Mouse (Mus musculus) frontal cortex, adult 2 months (tissue): ENCODE data around the gene Cradd. TPM values are rescaled to one million over a fixed set of nuclear protein-coding genes. Genes with fewer than 3 reads are reported as not detected.

Source experiments
- DNase-seq, 2 experiments: peaks; one replicate each; pipeline ENCODE4 v3.0.0; 2022; ENCODE audit warnings: low spot score in 1 of 2; ENCODE audit errors: extremely low spot score in 1 of 2
- polyA plus RNA-seq: library from polyadenylated mRNA; depleted of rRNA; stranded (reverse); fragments of >200 nt; gene quantifications from 2 replicates; pipeline ENCODE4 v1.2.3, GENCODE M21; 2012

Gene Cradd
- polyA plus RNA-seq, 1 experiment = 8.6 TPM

DNA sequence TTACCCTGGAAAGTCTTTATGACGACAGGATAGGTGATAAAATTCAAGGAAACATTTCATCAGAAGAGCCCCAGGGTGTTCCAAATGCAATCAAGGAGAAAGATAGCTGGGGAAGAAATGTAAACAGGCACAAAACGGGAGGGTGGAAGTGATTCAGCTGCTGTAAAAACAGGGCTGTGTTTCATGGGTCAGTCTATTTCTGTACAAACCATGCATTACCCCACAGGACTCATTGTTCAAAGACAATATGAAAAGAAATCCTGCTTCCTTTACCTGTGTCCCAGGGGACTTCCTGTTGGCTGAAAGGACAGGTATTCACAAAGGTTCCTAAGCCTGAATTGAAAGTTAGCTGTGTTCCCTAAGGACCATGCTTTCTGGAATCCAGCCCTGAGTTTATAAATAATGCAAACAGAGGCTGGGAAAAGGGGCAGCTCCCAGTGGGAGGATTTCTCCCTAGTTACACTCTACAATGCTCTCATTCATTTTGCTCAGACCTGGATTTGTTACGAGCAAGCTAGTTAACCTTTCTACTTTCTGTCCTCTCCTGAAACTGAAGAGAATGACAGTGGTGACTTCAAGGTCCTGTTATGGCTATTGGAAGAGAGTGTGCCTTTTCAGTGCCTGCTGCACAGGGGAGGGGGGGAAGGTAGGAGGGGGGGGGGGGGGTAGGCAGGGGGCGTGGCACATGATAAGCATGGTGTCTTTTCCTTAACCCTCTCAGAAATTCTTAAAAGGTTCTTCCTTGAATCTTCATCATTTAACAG is 13.0 kb upstream of the Cradd start:
- DNase-seq = no peak

DNA sequence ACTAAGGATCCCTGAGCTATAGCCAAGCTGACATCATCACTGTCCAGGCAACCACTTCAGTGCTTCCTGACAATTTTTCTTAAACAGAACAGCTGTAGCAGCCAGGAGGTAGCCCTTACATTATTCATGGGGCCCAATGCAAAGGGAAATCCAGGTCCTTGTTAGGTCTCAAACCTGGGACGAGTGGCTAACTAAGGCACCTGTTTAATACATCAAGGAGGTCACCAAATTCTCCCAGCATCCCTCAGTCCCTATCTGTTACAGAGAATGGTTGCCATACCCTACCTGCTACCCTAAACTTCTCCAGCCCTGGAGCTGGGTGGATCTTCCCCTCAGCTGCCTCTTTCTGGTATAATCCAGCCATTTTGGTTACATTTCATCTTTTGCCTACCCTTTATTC is 10.9 kb upstream of the Cradd start:
- no peak for DNase-seq

DNA sequence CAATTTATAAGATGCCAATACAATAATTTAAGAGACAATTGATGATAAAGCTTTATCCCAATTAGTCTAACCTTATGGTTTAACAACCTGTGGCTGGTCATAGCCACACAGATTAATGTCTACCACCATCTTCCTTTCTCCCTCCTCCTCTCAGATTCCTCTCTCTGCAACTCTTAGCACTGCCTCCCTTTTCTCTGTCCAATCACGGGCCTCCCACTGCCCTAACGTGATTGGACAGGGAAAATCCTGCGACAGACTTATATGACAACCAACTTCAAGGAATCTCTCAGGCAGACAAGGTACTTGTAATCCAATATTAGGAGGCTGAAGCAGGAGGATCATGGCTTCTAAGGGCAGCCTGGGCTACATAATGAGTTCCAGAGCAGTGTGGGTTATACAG is 8.7 kb upstream of the Cradd start:
- no peak for DNase-seq

DNA sequence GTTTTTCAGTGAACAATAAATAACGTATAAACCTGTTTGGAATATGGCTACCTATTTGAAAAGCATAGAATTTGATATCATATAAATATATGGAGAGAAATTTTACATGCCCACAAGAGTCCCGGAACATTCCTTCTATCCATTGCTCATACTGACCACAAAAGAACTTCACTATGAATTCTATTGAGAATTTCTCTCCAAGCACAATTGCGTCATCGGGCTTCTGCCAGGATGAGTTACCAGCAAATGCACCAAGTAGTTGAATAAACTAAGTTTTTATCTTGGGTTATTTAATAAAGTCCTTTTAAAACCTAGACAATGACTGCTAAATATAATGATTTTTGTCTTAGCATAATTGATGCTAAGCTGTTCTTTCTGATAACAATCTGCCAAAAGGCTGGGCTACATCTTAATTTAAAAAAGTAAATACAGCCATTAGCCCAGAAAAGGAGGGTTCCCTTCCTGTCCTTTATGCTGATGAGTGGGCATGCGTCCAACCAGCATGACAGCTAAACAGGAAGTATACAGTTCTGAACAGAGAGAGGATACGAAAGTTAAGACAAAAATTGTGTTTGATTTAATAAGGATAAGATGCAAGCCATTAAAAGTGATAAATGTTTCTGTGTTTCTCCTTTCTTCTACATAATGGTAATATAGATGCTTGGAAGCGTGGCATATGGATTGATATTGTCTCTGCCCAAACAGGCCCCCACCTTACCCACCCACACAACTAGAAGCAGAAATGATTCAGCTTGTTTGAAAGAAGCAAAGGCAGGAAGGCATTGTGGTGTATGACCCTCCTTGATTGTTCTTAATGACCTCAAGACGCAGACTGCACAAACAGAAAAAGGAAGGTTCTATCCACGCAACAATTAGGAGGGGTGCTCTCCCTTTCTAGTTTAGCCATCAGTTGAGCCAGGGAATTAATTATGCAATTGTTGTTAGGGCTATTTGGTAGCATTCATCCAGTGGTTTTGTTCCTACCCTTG is 6.7 kb upstream of the Cradd start:
- DNase-seq = no peak

DNA sequence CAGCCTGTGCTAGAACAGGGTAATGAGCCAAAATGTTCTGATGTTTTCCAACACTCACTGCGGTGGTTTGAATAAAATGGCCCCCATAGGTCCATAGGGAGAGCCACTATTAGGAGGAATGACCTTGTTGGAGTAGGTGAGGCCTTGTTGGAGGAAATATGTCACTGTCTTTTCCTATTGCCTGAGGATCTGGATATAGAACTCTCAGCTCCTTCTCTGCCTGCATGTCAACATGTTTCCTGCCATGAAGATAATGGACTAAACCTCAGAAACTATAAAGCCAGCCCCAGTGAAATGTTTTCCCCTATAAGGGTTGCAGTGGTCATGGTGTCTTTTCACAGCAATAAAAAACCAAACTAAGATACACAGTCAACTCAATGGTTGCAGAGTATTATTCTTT is 6.0 kb upstream of the Cradd start:
- no peak for DNase-seq

DNA sequence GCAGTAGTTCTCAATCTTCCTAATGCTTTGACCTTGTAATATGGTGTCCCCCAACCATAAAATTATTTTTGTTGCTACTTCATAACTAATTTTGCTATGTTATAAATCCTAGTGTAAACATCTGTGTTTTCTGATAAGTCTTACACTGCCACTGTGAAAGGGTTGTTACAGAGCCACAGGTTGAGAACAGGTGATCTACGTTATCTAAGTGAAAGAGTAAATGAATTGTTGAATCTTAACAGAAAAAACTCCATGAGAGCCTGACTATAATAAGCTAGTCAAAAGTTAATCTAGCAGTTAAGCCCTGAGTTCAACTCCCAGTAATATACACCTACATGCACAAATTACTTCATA is 322 bp upstream of the Cradd start:
- DNase-seq = no peak

DNA sequence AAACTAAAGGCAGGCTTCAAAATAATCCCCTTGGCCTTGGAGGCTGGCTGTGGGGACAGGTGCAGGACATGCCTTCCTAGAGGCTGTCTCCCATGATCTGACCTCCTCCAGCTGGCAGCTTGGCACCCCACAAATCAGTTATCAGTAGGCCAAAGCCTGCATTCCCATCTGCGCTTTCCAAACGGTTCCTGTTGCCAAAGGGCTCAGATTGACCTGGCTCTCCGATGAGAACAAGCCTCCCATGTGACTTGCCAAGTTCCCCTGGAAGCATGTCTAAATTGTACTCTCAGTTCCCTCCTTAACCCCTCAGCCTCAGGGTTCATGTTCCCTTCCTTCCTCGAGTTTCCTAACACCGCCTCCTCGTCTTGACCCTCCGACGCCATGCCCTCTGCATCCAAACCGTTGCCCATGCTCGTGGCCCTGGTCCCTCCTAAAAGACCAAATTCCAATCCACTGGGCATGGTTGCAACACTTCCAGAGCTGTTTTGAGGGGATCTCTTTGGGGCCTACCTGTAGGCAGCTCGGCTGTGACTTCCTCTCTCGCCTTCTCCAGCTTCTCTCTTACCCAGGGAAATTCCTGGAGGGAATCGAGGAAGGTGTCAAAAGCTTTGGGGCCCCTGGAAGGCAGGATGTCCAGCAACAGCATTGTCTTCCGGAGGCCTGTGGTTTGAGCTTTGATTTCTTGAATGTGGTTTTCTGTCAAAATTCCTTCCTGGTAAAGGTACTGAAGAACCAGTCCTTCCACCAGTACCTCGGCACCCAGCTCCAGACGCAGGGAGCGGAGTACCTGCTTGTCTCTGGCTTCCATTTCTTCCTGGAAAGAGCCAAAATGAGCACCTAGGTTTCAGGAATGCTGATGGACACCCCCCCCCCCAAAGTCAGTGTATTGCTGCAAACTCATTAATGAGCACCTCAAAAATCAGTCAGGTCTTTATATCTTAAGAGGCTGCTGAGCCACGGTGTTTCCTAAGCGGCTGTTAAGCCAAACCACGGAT is 1.6 kb downstream of the Cradd start:
- DNase-seq = no peak

DNA sequence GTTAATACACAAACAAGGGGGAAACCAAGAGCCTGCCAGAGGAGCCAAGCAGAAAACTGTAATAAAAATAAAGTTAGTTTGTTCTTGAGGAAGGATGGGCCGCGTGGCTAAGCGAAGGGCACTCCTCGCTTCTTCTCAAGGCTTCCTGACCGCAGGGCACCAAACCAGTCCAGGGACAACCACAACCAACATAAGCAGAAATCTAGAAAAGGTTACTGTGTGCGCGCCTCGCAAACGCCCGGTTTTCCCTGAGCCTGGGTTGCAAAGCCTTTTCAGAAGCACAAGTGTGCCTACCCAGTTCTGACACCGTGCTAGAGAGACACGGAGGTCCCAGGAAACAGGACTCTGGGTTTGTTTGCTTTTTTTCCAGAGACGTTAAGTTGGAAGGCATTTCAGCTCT is 4.9 kb downstream of the Cradd start:
- no peak for DNase-seq

DNA sequence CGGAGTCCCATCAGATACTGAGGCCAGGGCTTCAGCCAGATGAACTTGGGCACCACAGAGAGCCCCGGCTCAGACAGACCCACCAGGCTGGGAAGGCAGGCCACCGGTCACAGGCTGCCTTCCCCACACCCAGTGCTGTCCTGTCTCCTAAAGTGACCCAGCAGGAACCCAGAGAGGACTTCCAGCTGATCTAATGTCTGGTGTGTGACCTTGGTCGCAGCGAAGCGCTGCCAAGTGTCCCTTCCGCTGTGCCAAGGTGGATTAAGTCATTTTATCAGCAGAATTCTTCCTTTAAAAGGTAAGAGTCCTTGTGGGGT is 5.6 kb downstream of the Cradd start:
- no peak for DNase-seq

DNA sequence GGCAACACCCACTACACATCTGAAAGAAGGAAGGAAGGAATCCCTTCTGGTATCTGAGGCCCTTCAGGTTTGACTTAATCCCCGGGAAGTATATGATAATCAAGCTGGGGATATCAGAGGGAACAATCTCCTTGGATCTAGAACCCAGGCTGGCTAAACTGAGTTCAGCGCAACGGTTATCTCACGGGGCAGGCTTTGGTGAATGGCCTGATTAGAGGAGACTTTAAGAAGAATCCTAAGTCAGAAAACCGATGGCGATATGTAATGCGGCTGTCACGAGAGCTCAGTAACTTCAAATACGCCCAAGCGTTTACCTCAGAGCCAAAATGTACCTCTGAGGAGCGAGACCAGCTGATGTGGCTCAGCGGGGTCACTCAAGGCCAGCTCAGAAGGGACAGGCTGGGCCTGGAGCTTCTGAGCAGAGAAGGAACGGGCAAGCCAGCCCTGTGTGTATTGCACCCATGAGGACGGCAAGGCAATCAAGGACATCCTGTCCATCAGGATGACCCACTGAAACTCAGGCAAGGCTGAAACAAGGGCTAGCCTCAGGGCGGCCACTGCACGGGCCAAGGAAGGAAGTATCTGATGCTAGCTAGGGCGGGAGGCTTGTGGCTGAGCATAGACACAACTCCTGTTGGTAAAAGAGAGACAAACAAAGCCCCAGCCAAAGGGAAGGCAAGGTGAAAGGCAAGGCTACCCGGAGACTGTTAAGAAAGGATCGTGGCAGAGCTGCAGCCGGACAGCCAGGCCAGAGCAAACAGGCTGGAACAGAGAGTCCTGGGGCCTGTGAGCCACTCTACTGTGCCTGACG is 6.1 kb downstream of the Cradd start:
- no peak for DNase-seq

DNA sequence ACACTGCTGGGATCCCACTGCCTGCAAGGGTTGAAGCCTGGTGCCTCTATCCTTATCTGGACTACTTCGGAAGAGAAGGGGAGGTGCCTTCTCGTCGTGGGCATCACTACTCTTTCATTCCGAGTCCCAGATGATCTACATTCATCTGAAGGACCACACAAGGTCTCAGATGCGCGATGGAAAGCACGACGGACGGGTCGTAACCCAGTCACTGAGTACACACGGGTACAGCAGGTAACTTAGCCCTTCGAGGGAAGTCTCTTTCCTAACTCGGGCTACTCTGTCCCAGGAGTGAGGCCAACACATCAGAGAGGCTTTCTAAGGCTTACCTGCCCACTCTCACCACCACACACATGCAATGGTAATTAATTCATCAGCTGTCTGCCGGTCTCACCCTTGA is 6.8 kb downstream of the Cradd start:
- DNase-seq = no peak

DNA sequence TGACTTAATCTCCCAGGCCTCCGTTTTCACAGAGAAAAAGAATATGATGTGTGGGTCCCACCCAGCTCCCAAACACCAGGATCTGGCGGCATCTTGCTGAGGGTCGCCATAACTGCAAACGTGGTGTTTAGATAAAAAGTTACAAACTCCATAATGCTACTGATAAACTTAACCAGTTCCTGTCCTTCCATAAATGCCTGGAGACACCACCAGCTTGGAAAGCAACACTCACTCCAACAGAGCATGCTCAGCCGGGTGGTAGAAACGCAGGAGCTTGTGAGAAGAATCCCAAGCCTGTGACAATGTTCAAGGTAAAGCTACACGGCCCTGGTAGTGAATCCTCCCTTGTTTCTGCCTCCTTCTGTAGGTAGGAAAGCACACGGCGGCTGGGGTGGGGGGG is 7.3 kb downstream of the Cradd start:
- DNase-seq = no peak

DNA sequence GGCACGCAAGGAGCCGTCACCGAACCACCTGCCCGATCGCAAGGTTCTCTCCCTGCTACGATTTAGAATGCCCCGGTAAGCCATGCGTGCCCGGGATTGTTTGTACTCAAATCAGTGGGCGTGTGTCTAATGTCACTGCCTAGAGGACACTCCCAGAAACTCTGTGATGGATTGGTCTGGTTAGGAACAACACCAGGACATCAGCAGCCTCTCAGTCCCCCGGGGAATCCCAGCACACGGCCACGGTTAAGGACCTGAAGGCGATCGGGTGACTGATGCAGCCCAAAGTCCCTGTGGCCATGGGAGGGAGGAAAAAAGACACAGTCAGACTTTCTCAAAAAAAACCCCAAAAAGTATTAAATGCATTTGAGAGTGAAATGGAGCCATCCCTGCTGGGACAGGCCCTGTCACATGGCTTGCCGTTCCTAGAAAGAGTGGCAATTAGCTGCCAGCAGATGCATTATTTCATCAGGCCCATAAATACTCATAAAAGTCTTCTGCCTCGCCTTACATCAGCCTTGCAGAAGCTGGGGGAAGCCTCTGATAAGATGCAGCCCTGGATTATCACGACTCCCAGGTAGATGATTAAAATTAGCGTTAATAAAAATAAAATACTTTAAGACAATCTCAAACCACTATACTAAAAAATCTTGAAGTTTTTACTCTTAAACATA is 8.0 kb downstream of the Cradd start:
- no peak for DNase-seq

DNA sequence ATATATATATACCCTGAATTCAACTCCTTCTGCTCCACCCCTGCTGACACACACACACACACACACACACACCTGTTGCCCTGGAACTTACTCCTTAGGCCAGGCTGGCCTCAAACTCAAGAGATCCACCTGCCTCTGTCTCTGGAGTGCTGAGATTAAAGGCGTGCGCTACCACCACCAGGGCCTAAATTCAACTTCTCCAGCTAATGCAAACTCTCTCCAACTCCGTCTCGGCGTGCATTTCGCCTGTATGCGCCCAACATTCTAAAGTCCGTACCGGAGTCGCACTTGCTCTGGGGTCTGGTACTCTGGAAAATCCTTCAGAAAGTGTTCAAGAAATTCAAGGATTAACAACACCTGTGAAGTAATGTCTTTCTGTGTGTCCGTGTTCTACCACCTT is 8.6 kb downstream of the Cradd start:
- DNase-seq = no peak

DNA sequence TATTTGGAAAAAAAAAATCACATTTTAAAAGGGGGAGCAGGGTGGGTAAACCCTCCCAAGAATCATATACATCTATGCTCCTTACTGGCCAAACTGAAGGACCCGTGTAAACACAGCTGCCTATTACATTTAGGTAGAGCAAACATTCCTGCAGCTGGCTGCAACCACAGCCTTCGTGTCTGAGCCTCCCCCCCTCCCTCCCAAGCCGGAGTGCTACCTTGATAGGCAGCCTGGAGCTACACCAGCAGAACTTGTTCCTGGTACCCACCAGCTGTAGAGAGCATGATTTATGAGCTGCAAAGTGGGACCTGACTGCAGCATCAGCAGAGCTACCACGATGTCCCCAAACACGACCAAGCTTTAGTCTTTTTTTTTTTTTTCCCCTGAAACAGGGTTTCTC is 9.9 kb downstream of the Cradd start:
- DNase-seq = no peak

DNA sequence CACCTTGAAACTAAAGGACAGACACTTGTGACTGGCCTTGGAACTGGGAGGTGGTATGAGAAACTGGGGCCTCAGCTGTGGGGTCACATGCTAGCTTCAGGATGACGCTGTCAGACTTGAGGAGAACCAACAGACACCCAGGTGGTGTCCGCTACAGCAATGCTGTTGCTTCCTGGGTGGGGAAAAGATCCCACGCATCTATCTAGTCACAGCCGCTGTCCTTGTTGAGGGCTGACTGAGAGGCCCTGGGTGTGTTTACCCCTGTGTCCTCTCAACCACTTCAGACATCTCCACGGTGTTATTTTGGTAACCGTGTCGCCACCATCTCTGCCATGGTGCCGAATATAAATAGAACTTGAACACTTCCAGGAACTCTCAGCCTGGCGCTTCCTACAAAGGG is 10.4 kb downstream of the Cradd start:
- DNase-seq = no peak

DNA sequence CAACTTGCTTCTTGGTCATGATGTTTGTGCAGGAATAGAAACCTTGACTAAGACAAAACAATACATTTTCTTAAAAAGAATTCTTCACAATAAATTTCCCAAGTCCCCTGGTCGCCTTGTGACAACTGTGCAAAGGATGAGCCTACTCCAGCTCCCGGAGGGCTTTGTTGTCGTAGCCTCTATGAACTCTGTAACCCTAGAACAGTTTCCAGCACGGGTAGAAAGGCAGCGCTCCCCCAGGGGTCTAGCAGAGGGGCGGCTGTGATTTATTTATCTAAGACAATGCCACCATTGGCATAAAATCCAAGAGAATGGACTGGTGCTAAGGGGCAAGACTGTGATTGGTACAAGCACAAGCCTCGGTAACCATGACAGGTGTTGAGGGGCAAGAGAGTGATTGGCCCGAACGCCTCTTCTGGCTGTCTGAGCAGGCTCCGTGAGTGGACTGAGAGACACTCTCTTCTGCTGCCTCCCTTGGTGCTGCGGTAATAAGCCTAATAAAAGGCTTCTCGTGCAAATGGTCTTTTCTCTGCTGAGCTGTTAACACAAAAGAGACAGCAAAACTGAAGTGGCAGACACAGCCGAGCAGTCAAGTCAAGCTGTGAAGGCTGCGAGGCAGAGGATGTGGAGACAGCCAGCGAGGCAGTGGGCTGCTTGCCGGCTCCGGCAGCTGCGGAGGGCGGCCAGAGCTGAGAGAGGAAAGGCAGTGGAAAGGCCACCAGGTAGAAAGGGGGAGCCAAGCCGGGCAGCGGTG is 13.1 kb downstream of the Cradd start:
- DNase-seq = no peak

DNA sequence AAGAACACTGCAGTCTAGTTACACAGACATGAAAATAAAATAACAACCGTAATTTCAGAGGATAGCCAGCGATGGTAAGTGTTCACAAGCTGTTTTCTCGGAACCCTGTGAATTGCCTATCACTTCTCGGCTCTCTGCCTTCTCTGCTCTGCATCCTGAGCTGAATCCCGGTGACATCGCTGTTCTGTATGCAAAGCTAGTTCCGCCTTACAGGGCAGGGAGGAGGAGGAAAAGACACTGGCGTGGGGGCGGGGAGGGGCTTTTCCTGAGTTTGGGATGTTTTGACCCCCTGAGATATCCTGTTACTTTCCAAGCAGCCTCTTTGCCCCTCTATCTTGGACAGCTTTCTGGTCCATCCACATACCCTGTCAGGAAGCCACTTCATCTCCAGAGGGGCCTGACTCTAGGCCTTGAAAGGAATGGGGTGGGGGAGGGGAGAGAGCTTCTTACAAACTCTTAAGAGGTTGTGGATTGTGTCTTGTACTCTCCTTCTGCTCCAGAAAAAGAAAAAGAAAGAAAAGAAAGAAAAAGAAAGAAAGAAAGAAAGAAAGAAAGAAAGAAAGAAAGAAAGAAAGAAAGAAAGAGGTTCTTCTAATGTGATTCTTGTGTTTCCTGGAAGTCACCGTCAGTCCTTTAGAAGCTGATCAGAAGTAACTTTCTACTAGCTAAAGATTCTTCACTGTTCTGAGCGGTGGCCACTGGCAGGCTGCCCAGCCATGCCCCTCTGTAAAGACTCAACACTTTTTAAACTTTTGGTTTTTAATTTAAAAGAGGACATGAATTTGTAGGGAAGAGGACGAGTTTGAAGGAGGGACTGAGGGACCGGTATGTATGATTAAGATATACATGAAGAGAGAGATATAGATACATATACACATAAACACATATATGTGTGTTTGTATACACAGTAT is 14.3 kb downstream of the Cradd start:
- DNase-seq = no peak
